Mouse (Mus musculus) lung, postnatal 36 days (tissue): Measurements from ENCODE around the gene Paics.
A peak's percentile ranks its signal among the peaks of the same experiment; 100 is the strongest.
"Not testable (repeated sequence)": the region's sequence is repeated elsewhere in the genome, so short reads cannot be mapped to it uniquely, and the experiment has no call there.

Experiments used
- DNase-seq: peaks from one replicate; pipeline ENCODE4 v3.0.0; 2022; ENCODE audit warnings: mixed read lengths

The Paics gene

GRCm38 (mm10) chr5:76951106-76952027, at the start of gene Paics, which contains the start of gene Ppat:
Gene Paics (plus strand): TSS chr5:76951307.
Gene Ppat (minus strand): TSS chr5:76951578.
- peak; percentile 99 for DNase-seq

- DNase-seq: no peak
Measured at GRCm38 (mm10) chr5:76902131-76902530, 49.0 kb upstream of the Paics start.

- no peak for DNase-seq
Measured at GRCm38 (mm10) chr5:76904713-76905404, 46.2 kb upstream of the Paics start.

DNA sequence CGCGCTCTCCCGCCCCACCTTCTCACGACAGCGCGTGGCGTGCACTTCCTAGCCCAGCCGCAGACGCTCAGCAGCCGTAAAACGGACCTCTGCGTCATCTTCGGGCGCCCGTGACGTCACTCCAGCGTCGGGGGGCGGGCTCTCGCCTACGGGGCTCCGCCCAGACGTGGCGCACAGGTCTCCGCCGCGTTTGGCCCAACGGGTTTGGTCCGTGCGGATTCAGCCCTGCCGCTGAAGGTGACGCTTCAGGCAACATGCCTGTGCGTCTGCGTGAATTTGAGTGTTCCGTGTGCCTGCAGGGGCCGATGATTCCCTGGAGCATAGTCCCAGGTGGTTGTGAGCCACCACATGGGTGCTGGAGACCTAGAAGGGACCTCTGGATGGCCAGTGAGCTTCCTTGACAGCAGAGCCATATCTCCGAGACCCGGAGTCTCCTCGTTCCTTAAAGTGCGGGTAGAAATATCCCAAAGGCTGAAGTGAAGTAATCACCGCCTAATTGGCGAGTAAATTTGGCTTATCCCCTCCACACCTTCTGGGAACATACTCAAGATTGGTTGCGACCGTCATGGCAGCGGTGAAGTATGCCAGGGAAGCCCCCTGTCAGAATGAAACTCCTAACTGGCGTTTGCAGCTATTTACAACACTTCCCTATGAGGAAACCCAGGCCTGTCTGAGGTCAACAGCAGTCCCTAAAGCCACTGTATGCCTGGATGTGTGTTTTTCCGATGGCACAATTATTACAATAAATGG, 45.5 kb upstream of the Paics start, which contains the start of gene Aasdh:
Gene Aasdh, minus strand, starts transcription at position 110 of the 750 bp plus-strand sequence.
- DNase-seq: peak; percentile 95

GRCm38 (mm10) chr5:76906155-76906499, 45.0 kb upstream of the Paics start:
- DNase-seq: no peak

- no peak for DNase-seq
Measured at GRCm38 (mm10) chr5:76910807-76911206, 40.3 kb upstream of the Paics start.

GRCm38 (mm10) chr5:76912522-76912921, 38.6 kb upstream of the Paics start:
- not testable (repeated sequence) for DNase-seq

DNA sequence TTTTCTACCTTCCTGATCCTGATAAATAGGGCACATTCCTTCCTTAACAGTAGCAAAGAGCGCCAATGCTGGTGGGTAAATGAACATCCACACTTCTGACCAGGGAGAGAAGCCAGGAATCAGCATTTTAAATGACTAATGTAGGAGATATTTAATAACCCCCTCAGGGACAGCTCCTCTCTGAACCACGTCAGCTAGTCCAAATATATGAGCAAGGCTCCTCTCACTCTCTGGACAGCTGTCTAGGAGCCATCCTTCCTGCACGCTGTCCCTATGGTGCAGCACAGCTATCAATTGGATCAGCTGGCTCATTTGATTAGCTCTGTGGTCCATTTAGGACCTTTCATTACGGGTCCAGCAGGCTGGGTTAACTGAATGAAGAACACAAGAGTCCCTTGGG, 28.3 kb upstream of the Paics start:
- DNase-seq: no peak

DNA sequence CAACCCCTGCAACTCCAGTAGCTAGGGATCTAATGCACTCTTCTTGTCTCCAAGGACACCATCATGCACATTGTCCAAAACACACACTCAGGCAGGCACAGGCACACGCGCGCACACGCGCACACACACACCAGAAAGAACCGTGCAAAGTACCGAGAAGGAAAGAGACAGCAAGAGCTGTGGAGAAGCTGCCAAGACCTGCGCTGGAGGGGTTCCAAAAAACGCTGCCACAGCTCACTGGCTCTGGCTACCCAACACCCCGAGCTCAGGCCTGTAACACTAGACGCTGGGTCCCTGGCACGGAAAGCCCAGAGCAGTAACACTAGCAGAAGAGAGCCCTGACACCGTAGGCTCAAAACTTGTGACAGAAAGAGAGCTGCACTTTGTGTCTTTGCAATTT, 27.7 kb upstream of the Paics start:
- DNase-seq: peak; percentile 31

- no peak for DNase-seq
Measured at GRCm38 (mm10) chr5:76924296-76924695, 26.8 kb upstream of the Paics start.

DNA sequence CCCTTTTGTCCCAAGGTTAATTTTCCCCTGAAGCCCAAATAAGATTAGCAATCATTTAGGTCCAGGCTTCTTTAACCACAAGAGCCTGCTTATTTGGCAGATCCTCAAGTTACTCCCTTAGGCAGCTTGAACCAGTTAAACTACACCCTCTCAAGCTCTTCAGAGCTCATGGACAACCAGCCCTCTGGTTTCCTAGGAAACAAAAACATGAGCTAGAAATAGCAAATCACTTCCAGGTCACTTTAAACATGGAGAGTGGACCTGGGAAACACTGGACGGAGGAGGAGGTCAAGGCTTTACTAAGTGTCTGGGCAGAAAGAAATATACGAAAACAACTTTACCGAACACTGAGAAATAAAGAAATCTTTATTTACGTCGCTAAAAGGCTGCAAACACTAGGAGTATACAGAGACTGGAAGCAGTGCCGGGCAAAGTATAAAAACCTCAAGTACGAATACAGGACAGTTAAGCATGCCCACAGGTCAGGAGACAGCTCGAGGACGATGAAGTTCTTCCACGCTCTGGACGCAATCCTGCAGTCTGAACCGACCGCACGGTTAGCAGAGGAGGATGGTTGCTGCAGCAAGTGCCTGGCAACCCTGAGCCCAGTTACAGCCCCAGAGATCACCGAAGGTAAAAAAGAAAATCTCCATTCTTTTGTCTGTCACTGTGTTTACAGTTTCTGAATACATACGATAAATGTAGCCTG, 22.8 kb upstream of the Paics start:
- peak; percentile 83 for DNase-seq

GRCm38 (mm10) chr5:76929180-76929877, 21.8 kb upstream of the Paics start:
- peak; percentile 57 for DNase-seq

GRCm38 (mm10) chr5:76939717-76940116, 11.4 kb upstream of the Paics start:
- DNase-seq: no peak

GRCm38 (mm10) chr5:76941975-76942374, 9.1 kb upstream of the Paics start:
- no peak for DNase-seq

DNA sequence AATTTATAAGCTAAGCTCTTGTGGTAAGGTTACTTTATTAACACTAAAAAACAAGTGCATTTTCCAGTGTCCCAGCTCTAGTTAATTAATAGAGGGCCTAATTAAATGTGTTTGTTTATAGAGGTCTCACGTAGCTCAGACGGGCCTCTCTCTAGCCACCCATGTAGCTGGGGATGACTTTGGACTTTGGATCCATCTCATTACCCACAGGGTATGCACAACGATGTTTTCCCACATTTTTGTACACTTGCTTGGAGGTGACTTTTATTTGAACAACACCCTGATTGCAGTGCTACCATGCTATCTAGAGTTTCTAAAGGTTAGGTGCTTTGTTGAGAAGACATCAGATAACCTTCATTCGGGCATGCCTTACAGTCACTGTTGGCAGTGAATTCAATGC, 8.6 kb upstream of the Paics start:
- no peak for DNase-seq

GRCm38 (mm10) chr5:76944965-76945677, 6.0 kb upstream of the Paics start:
- no peak for DNase-seq

DNA sequence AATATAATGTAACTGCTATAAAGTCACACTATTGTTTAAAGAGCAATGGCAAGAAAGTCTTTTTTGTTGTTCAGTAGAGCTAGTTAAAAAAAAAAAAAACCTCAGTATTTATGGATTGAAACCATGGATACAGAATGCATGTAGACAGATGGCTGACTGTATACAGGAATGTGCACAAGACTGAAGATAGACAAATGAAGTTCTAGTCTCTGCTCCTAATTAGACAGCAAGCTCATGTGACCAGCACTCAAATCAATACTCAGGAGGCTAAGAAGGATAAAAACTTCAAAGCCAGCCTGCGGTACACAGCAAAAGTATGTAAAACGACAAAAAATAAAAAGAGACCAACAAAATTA, 5.5 kb upstream of the Paics start:
- no peak for DNase-seq

- DNase-seq: no peak
Measured at GRCm38 (mm10) chr5:76947142-76947541, 4.0 kb upstream of the Paics start.

DNA sequence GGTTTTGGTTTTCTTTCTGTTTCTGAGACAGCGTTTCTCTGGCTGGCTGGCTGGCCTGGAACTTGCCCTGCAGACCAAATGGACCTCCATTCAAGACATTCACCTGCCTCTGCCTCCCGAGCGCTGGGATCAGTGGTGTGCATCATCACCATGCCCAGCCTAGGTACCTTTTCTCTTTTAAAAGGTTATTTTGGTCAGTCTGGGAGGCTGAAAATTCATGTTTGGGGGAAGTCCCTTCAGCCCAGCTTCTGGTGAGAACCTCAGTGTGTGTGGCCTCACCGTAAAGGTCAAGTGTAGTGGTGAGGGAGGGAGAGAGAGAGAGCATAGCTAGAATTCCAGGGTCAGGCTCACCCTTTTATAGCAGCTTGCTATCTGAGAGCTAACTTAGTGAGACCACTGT, 3.3 kb upstream of the Paics start:
- no peak for DNase-seq

GRCm38 (mm10) chr5:76950343-76951105, 583 bp upstream of the Paics start:
- peak; percentile 58 for DNase-seq
